ENCODE assay signal across 15 mouse cellular contexts in genomic region chr12:85136627-85137026, GRCm38 (mm10). TPM values are rescaled to one million over a fixed set of nuclear protein-coding genes. Genes with fewer than 3 reads are reported as not detected.
DNase-seq lines count a peak whose midpoint lies in the region; ATAC-seq and TF ChIP-seq lines count a peak whose summit lies in the region.
"Had no signal": no experiment of that assay in that cellular context is flagged by ENCODE, and none has a peak within 500 bp of the region (broad histone marks: within the 10 kb centered on the region; RNA-seq: fewer than 3 reads in every experiment).

No protein-coding gene starts in this region.

- no peak for TF ChIP-seq EP300 in stomach, postnatal 0 days (optimal IDR thresholded peaks at IDR 0.05)

- H3K27ac ChIP-seq in left cerebral cortex, adult 2 months: no peak overlapping the region
- no peak overlapping the region for H3K27ac ChIP-seq in midbrain, postnatal 0 days (ENCODE audit: low read depth, low read length)
- H3K27ac ChIP-seq in midbrain, embryonic 13.5 days: no peak overlapping the region
- no peak overlapping the region for H3K27ac ChIP-seq in stomach, postnatal 0 days (replicated peaks)
- H3K27ac ChIP-seq: hindbrain, embryonic 10.5 days; limb, embryonic 12.5 days; midbrain, embryonic 15.5 days had no signal

- no peak for ATAC-seq in midbrain, postnatal 0 days (ENCODE audit: low FRiP score)
- ATAC-seq in midbrain, embryonic 13.5 days: no peak
- no peak for ATAC-seq in stomach, postnatal 0 days (ENCODE audit: low FRiP score, low TSS enrichment)
- ATAC-seq: midbrain, embryonic 15.5 days had no signal

- H3K4me3 ChIP-seq in left cerebral cortex, adult 2 months: no peak overlapping the region
- H3K4me3 ChIP-seq in midbrain, postnatal 0 days (ENCODE audit: low read depth, low read length): no peak overlapping the region
- H3K4me3 ChIP-seq in midbrain, embryonic 13.5 days (replicated peaks): no peak overlapping the region
- no peak overlapping the region for H3K4me3 ChIP-seq in stomach, postnatal 0 days (ENCODE audit: low read depth, low read length)
- H3K4me3 ChIP-seq: hindbrain, embryonic 10.5 days; limb, embryonic 12.5 days; megakaryocyte, embryonic 14.5 days; midbrain, embryonic 15.5 days had no signal

- H3K27me3 ChIP-seq in midbrain, postnatal 0 days (ENCODE audit: insufficient read depth, low read length): no peaks in the 10 kb centered on the region
- H3K27me3 ChIP-seq in midbrain, embryonic 13.5 days: no peaks in the 10 kb centered on the region
- H3K27me3 ChIP-seq in stomach, postnatal 0 days (ENCODE audit: control insufficient read depth, insufficient read depth, low read length): no peaks in the 10 kb centered on the region
- H3K27me3 ChIP-seq: midbrain, embryonic 15.5 days had no signal

- H3K36me3 ChIP-seq in midbrain, postnatal 0 days (ENCODE audit: insufficient read depth, low read length): peaks cover 73% of the 10 kb centered on the region
- peaks cover 46% of the 10 kb centered on the region for H3K36me3 ChIP-seq in midbrain, embryonic 13.5 days
- H3K36me3 ChIP-seq in stomach, postnatal 0 days (ENCODE audit: control insufficient read depth, insufficient read depth, low read length): peaks cover 20% of the 10 kb centered on the region

- DNase-seq in left cerebral cortex, adult 2 months (ENCODE audit: extremely low spot score in 1 of 2, low spot score in 2 of 2): no peak
- DNase-seq in left cerebral cortex, postnatal 4 days: no peak
- no peak for DNase-seq in midbrain, postnatal 0 days (ENCODE audit: low spot score)
- DNase-seq in R1 (ENCODE audit: low read depth, low spot score): peak; percentile 14
- no peak for DNase-seq in stomach, postnatal 0 days (ENCODE audit: low spot score)
- no peak for DNase-seq in kidney, adult 8-10 months
- DNase-seq: kidney, postnatal 36 days; layer of hippocampus, adult 9-11 months; right cerebral cortex, postnatal 25 days had no signal

- no peaks in the 10 kb centered on the region for H3K4me1 ChIP-seq in midbrain, postnatal 0 days (ENCODE audit: insufficient read depth, low read length)
- H3K4me1 ChIP-seq in midbrain, embryonic 13.5 days (replicated peaks): no peaks in the 10 kb centered on the region
- no peaks in the 10 kb centered on the region for H3K4me1 ChIP-seq in stomach, postnatal 0 days (replicated peaks; ENCODE audit: control insufficient read depth, insufficient read depth)
- H3K4me1 ChIP-seq: midbrain, embryonic 15.5 days had no signal

- no peak overlapping the region for H3K4me2 ChIP-seq in midbrain, postnatal 0 days (ENCODE audit: low read depth, low read length, poor library complexity, severe bottlenecking)
- H3K4me2 ChIP-seq in midbrain, embryonic 13.5 days (replicated peaks): no peak overlapping the region
- no peak overlapping the region for H3K4me2 ChIP-seq in stomach, postnatal 0 days (replicated peaks; ENCODE audit: low read depth)
- H3K4me2 ChIP-seq: limb, embryonic 12.5 days; midbrain, embryonic 15.5 days had no signal

- H3K9me3 ChIP-seq in midbrain, postnatal 0 days (ENCODE audit: low read length): no peaks in the 10 kb centered on the region
- H3K9me3 ChIP-seq in midbrain, embryonic 13.5 days: no peaks in the 10 kb centered on the region
- H3K9me3 ChIP-seq in stomach, postnatal 0 days (ENCODE audit: control insufficient read depth, low read length): no peaks in the 10 kb centered on the region
- H3K9me3 ChIP-seq: hindbrain, embryonic 10.5 days; limb, embryonic 12.5 days; megakaryocyte, embryonic 14.5 days; midbrain, embryonic 15.5 days had no signal

- 73% methylated on average over 4 of the region's 4 CpGs for WGBS in midbrain, postnatal 0 days
- 80% methylated on average over 4 of the region's 4 CpGs for WGBS in midbrain, embryonic 13.5 days
- 67% methylated on average over 4 of the region's 4 CpGs for WGBS in stomach, postnatal 0 days

- intact Hi-C loops in left cerebral cortex, adult 2 months (cut with DNase I): no loop called here
- intact Hi-C loops in left cerebral cortex, postnatal 4 days (cut with DNase I): no loop called here

- peak; percentile 7; the same call in 1 of the 2 replicates for TF ChIP-seq CTCF in left cerebral cortex, adult 2 months (IDR thresholded peaks at IDR 0.05)
- TF ChIP-seq CTCF in midbrain, postnatal 0 days (IDR thresholded peaks at IDR 0.05): peak; percentile 31
- peak; percentile 33; the same call in 1 of the 2 replicates for TF ChIP-seq CTCF in stomach, postnatal 0 days (IDR thresholded peaks at IDR 0.05; ENCODE audit: low read depth)

- H3K9ac ChIP-seq in midbrain, postnatal 0 days (replicated peaks; ENCODE audit: low read length, poor library complexity, severe bottlenecking): no peak overlapping the region
- H3K9ac ChIP-seq in midbrain, embryonic 13.5 days (replicated peaks): no peak overlapping the region
- H3K9ac ChIP-seq in stomach, postnatal 0 days (ENCODE audit: low read length): no peak overlapping the region
- H3K9ac ChIP-seq: limb, embryonic 12.5 days; midbrain, embryonic 15.5 days had no signal

RNA-seq across cellular contexts. Expression of gene Rps6kl1, which starts 14.4 kb away (rescaled TPM):
- total RNA-seq in left cerebral cortex, adult 2 months (2021): 10 to 100 TPM; 33.9 to 38.6 TPM
- 10 to 100 TPM; 41.2 to 44.1 TPM for total RNA-seq in left cerebral cortex, postnatal 4 days (2021)
- total RNA-seq in midbrain, postnatal 0 days (2014; rRNA removed): 47.2 and 48.6 TPM in 2 replicates
- polyA plus RNA-seq in midbrain, postnatal 0 days (2015; fragmentation: Nextera tagmentation; extraction: Ambion mirVana): 35.0 and 37.1 TPM in 2 replicates
- 15.6 and 16.6 TPM in 2 replicates for polyA plus RNA-seq in midbrain, embryonic 13.5 days (2015; fragmentation: Nextera tagmentation; extraction: Ambion mirVana)
- polyA plus RNA-seq in stomach, postnatal 0 days (2015; fragmentation: Nextera tagmentation; extraction: Ambion mirVana): 0.65 and 0.75 TPM in 2 replicates
- total RNA-seq: neutrophil, adult 5-6 weeks had no signal

RNA-seq across cellular contexts. Expression of gene Dlst, which starts 26.0 kb away (rescaled TPM):
- total RNA-seq in left cerebral cortex, adult 2 months (2021): 100 to 1,000 TPM; 146 to 156 TPM
- total RNA-seq in left cerebral cortex, postnatal 4 days (2021): 100 to 1,000 TPM; 157 to 166 TPM
- 115 and 118 TPM in 2 replicates for total RNA-seq in midbrain, postnatal 0 days (2014; rRNA removed)
- polyA plus RNA-seq in midbrain, postnatal 0 days (2015; fragmentation: Nextera tagmentation; extraction: Ambion mirVana): 92.5 and 99.6 TPM in 2 replicates
- 98.6 and 104 TPM in 2 replicates for polyA plus RNA-seq in midbrain, embryonic 13.5 days (2015; fragmentation: Nextera tagmentation; extraction: Ambion mirVana)
- polyA plus RNA-seq in stomach, postnatal 0 days (2015; fragmentation: Nextera tagmentation; extraction: Ambion mirVana): 63.2 and 70.2 TPM in 2 replicates

RNA-seq across cellular contexts. Expression of gene Prox2, which starts 26.1 kb away (rescaled TPM):
- 1 to 10 TPM; 1.9 to 2.1 TPM for total RNA-seq in left cerebral cortex, adult 2 months (2021)
- 1 to 10 TPM in 1 of 2 experiments, under 1 TPM in 1; 0.64 to 1.5 TPM for total RNA-seq in left cerebral cortex, postnatal 4 days (2021)
- total RNA-seq in midbrain, postnatal 0 days (2014; rRNA removed): 1.2 and 1.4 TPM in 2 replicates
- polyA plus RNA-seq in midbrain, postnatal 0 days (2015; fragmentation: Nextera tagmentation; extraction: Ambion mirVana): 0.86 and 1.4 TPM in 2 replicates
- polyA plus RNA-seq in midbrain, embryonic 13.5 days (2015; fragmentation: Nextera tagmentation; extraction: Ambion mirVana): 1.8 and 2.8 TPM in 2 replicates
- polyA plus RNA-seq in stomach, postnatal 0 days (2015; fragmentation: Nextera tagmentation; extraction: Ambion mirVana): 1.5 and 1.9 TPM in 2 replicates

RNA-seq across cellular contexts. Expression of gene Pgf, which starts 41.0 kb away (rescaled TPM):
- 1 to 10 TPM; 2.6 TPM for total RNA-seq in left cerebral cortex, adult 2 months (2021)
- total RNA-seq in left cerebral cortex, postnatal 4 days (2021): 1 to 10 TPM; 5.1 to 6.4 TPM
- 3.4 and 6.0 TPM in 2 replicates for total RNA-seq in midbrain, postnatal 0 days (2014; rRNA removed)
- 9.1 and 9.4 TPM in 2 replicates for polyA plus RNA-seq in midbrain, postnatal 0 days (2015; fragmentation: Nextera tagmentation; extraction: Ambion mirVana)
- polyA plus RNA-seq in midbrain, embryonic 13.5 days (2015; fragmentation: Nextera tagmentation; extraction: Ambion mirVana): 5.7 and 6.3 TPM in 2 replicates
- polyA plus RNA-seq in stomach, postnatal 0 days (2015; fragmentation: Nextera tagmentation; extraction: Ambion mirVana): 3.0 and 3.5 TPM in 2 replicates
- total RNA-seq: neutrophil, adult 5-6 weeks had no signal
